Mouse (Mus musculus) thymus, postnatal 14 days (tissue): Measurements from ENCODE around the gene Akr1c21.
"Not testable (repeated sequence)": the region's sequence is repeated elsewhere in the genome, so short reads cannot be mapped to it uniquely, and the experiment has no call there.

Source experiments
- DNase-seq: peaks from one replicate; pipeline ENCODE4 v3.0.0; 2021

Akr1c21 gene

GRCm38 (mm10) chr13:4573871-4574270 lies at the start of gene Akr1c21:
Akr1c21 (plus strand) TSS chr13:4574075.
- DNase-seq = no peak

GRCm38 (mm10) chr13:4559143-4559542 lies 14.7 kb upstream of the Akr1c21 start:
- no peak for DNase-seq

- DNase-seq = no peak
Observed at GRCm38 (mm10) chr13:4560500-4560899, 13.4 kb upstream of the Akr1c21 start.

- DNase-seq = no peak
Observed at GRCm38 (mm10) chr13:4565996-4566395, 7.9 kb upstream of the Akr1c21 start.

- no peak for DNase-seq
Observed at GRCm38 (mm10) chr13:4576921-4577320, 3.0 kb downstream of the Akr1c21 start.

GRCm38 (mm10) chr13:4603431-4603830 lies 29.6 kb downstream of the Akr1c21 start:
- DNase-seq = not testable (repeated sequence)

- no peak for DNase-seq
Observed at GRCm38 (mm10) chr13:4606821-4607220, 32.9 kb downstream of the Akr1c21 start.

- peak; percentile 2 for DNase-seq
Observed at GRCm38 (mm10) chr13:4608530-4608929, 34.7 kb downstream of the Akr1c21 start.

- peak; percentile 68 for DNase-seq
Observed at GRCm38 (mm10) chr13:4608961-4609409, 35.1 kb downstream of the Akr1c21 start, which contains the start of gene Akr1e1. Akr1e1 (minus strand) TSS chr13:4609174.

- peak; percentile 15 for DNase-seq
Observed at GRCm38 (mm10) chr13:4610902-4611301, 37.0 kb downstream of the Akr1c21 start.
